Mouse (Mus musculus) myocyte (in vitro differentiated cells): ENCODE results near the gene Slc25a22. TPM values are rescaled to one million over a fixed set of nuclear protein-coding genes. Genes with fewer than 3 reads are reported as not detected.
"Not testable (repeated sequence)": the region's sequence is repeated elsewhere in the genome, so short reads cannot be mapped to it uniquely, and the experiment has no call there.

Experiments
- H3K27me3 ChIP-seq: one replicate; pipeline ENCODE4 v1.6.1; 2011; ENCODE audit not compliant: control insufficient read depth, insufficient read depth, insufficient read length
- H3K36me3 ChIP-seq: one replicate; pipeline ENCODE4 v1.6.1; 2011; ENCODE audit not compliant: control insufficient read depth, insufficient read depth
- H3K4me2 ChIP-seq: one replicate; pipeline ENCODE4 v1.6.1; 2011; ENCODE audit warnings: low read depth, control low read depth
- H3K4me3 ChIP-seq: one replicate; pipeline ENCODE4 v1.5.1; 2011; ENCODE audit warnings: mild to moderate bottlenecking, control low read depth, moderate library complexity
- H3K79me2 ChIP-seq: one replicate; pipeline ENCODE4 v1.6.1; 2011; ENCODE audit not compliant: control insufficient read depth, insufficient read depth
- H3ac ChIP-seq: one replicate; pipeline ENCODE4 v1.6.1; 2011; ENCODE audit not compliant: control insufficient read depth, insufficient read length
- CEBPB ChIP-seq: IDR thresholded peaks from 2 replicates; pipeline ENCODE4 v1.6.1; 2011; ENCODE audit warnings: mild to moderate bottlenecking, moderate library complexity; ENCODE audit not compliant: poor library complexity, insufficient read depth, severe bottlenecking
- E2F4 ChIP-seq: IDR thresholded peaks from one replicate; pipeline ENCODE4 v1.6.1; 2011; ENCODE audit warnings: mild to moderate bottlenecking, control low read depth, moderate library complexity; ENCODE audit not compliant: insufficient read depth
- MAX ChIP-seq: IDR thresholded peaks from one replicate; pipeline ENCODE4 v1.6.1; 2011; ENCODE audit warnings: low read depth, mild to moderate bottlenecking, control low read depth
- MYOD1 ChIP-seq, 3 experiments: IDR thresholded peaks; one replicate each; pipeline ENCODE4 v1.6.1; 2011; ENCODE audit warnings: control low read depth in 2 of 3, low read depth in 2 of 3, mild to moderate bottlenecking in 2 of 3, moderate library complexity in 1 of 3; ENCODE audit not compliant: insufficient read length in 2 of 3, control insufficient read depth in 1 of 3
- MYOG ChIP-seq, 3 experiments: IDR thresholded peaks; one replicate each; pipeline ENCODE4 v1.6.1; 2011; ENCODE audit warnings: control low read depth in 2 of 3, low read depth in 2 of 3, mild to moderate bottlenecking in 2 of 3; ENCODE audit not compliant: insufficient read length in 2 of 3, control insufficient read depth in 1 of 3, insufficient read depth in 1 of 3
- POLR2A ChIP-seq: IDR thresholded peaks from one replicate; pipeline ENCODE4 v1.6.1; 2011; ENCODE audit warnings: low read depth, mild to moderate bottlenecking, control low read depth, moderate library complexity; ENCODE audit not compliant: insufficient read length
- POLR2AphosphoS2 ChIP-seq: IDR thresholded peaks from one replicate; pipeline ENCODE4 v1.6.1; 2011; ENCODE audit warnings: low read depth, control low read depth; ENCODE audit not compliant: insufficient read length
- REST ChIP-seq: IDR thresholded peaks from one replicate; pipeline ENCODE4 v1.6.1; 2011; ENCODE audit warnings: mild to moderate bottlenecking, control low read depth, moderate library complexity; ENCODE audit not compliant: insufficient read depth, insufficient read length
- SRF ChIP-seq: IDR thresholded peaks from one replicate; pipeline ENCODE4 v1.6.1; 2011; ENCODE audit warnings: low read depth; ENCODE audit not compliant: control insufficient read depth, insufficient read length
- TCF12 ChIP-seq: IDR thresholded peaks from one replicate; pipeline ENCODE4 v1.6.1; 2011; ENCODE audit warnings: mild to moderate bottlenecking, control low read depth; ENCODE audit not compliant: poor library complexity, insufficient read depth, severe bottlenecking
- TCF3 ChIP-seq: IDR thresholded peaks from one replicate; pipeline ENCODE4 v1.6.1; 2011; ENCODE audit warnings: low read depth, control low read depth; ENCODE audit not compliant: insufficient read length
- USF1 ChIP-seq: IDR thresholded peaks from one replicate; pipeline ENCODE4 v1.6.1; 2011; ENCODE audit warnings: low read depth, mild to moderate bottlenecking, control low read depth, moderate library complexity
- polyA plus RNA-seq: library from polyadenylated mRNA; unstranded; fragments of >200 nt; fragmentation: generic; extraction: Trizol; gene quantifications from one replicate; pipeline ENCODE4 v1.2.1, GENCODE M21; 2012; ENCODE audit warnings: missing spikeins

Slc25a22 gene
- polyA plus RNA-seq, 1 experiment = 8.8 TPM

- H3K79me2 ChIP-seq = no peaks in the 10 kb centered on the region
- TF ChIP-seq TCF12 (no peak), MAX (no peak), CEBPB (no peak)
- no peak overlapping the region for H3K4me2 ChIP-seq
Measured at GRCm38 (mm10) chr7:141411667-141412066, 26.0 kb downstream of the Slc25a22 start.

GRCm38 (mm10) chr7:141410631-141411030 is 27.1 kb downstream of the Slc25a22 start:
- Histone ChIP-seq H3ac (no peak overlapping the region), H3K4me3 (no peak overlapping the region), H3K79me2 (no peaks in the 10 kb centered on the region), H3K27me3 (no peaks in the 10 kb centered on the region), H3K36me3 (no peaks in the 10 kb centered on the region), H3K4me2 (no peak overlapping the region)
- no peak for TF ChIP-seq TCF12
- no peak for TF ChIP-seq CEBPB
- no peak for TF ChIP-seq SRF
- TF ChIP-seq POLR2AphosphoS2 = no peak
- TF ChIP-seq MYOD1 (IDR thresholded peaks at IDR 0.05; ENCODE audit: control insufficient read depth in 1 of 3, insufficient read length in 2 of 3, low read depth in 2 of 3) = no peak
- no peak for TF ChIP-seq POLR2A
- no peak for TF ChIP-seq REST
- no peak for TF ChIP-seq MYOG (IDR thresholded peaks at IDR 0.05; ENCODE audit: control insufficient read depth in 1 of 3, insufficient read depth in 1 of 3, insufficient read length in 2 of 3, low read depth in 2 of 3)
- no peak for TF ChIP-seq USF1
- TF ChIP-seq TCF3 = no peak
- no peak for TF ChIP-seq E2F4
- TF ChIP-seq MAX = no peak

More at GRCm38 (mm10) chr7:141411667-141412066, 26.0 kb downstream of the Slc25a22 start:
- Histone ChIP-seq H3ac (no peak overlapping the region), H3K4me3 (no peak overlapping the region), H3K36me3 (no peaks in the 10 kb centered on the region), H3K27me3 (no peaks in the 10 kb centered on the region)

GRCm38 (mm10) chr7:141408833-141409232 is 28.9 kb downstream of the Slc25a22 start:
- Histone ChIP-seq H3K4me3 (no peak overlapping the region), H3K79me2 (no peaks in the 10 kb centered on the region), H3K27me3 (no peaks in the 10 kb centered on the region), H3K36me3 (no peaks in the 10 kb centered on the region), H3ac (no peak overlapping the region), H3K4me2 (no peak overlapping the region)
- peak; percentile 16 for TF ChIP-seq E2F4
- TF ChIP-seq MYOD1 (IDR thresholded peaks at IDR 0.05; ENCODE audit: control insufficient read depth in 1 of 3, insufficient read length in 2 of 3, low read depth in 2 of 3) = no peak
- TF ChIP-seq POLR2A = no peak
- peak in 1 of 3 experiments; percentile 32 for TF ChIP-seq MYOG (IDR thresholded peaks at IDR 0.05; ENCODE audit: control insufficient read depth in 1 of 3, insufficient read depth in 1 of 3, insufficient read length in 2 of 3, low read depth in 2 of 3)
- no peak for TF ChIP-seq TCF3

- H3K4me3 ChIP-seq, H3K27me3 ChIP-seq, H3K36me3 ChIP-seq, H3ac ChIP-seq, H3K4me2 ChIP-seq, H3K79me2 ChIP-seq: not testable (repeated sequence)
Measured at GRCm38 (mm10) chr7:141407670-141408069, 30.0 kb downstream of the Slc25a22 start.

GRCm38 (mm10) chr7:141405466-141405865 is 32.2 kb downstream of the Slc25a22 start:
- Histone ChIP-seq H3K4me3 (no peak overlapping the region), H3K4me2 (no peak overlapping the region)

More at GRCm38 (mm10) chr7:141405466-141405865, 32.2 kb downstream of the Slc25a22 start:
- TF ChIP-seq TCF12 (no peak), POLR2A (no peak), TCF3 (no peak), E2F4 (no peak), MYOG (IDR thresholded peaks at IDR 0.05; ENCODE audit: control insufficient read depth in 1 of 3, insufficient read depth in 1 of 3, insufficient read length in 2 of 3, low read depth in 2 of 3) (no peak), USF1 (no peak), POLR2AphosphoS2 (no peak), MYOD1 (IDR thresholded peaks at IDR 0.05; ENCODE audit: control insufficient read depth in 1 of 3, insufficient read length in 2 of 3, low read depth in 2 of 3) (no peak), MAX (no peak), CEBPB (no peak), SRF (no peak), REST (no peak)
- Histone ChIP-seq H3K36me3 (peaks cover 13% of the 10 kb centered on the region), H3K27me3 (no peaks in the 10 kb centered on the region), H3ac (no peak overlapping the region), H3K79me2 (no peaks in the 10 kb centered on the region)
